Mouse (Mus musculus) spleen, embryonic (tissue): ENCODE measurements around the gene Coro2a.
"Not testable (repeated sequence)": the region's sequence is repeated elsewhere in the genome, so short reads cannot be mapped to it uniquely, and the experiment has no call there.

ENCODE experiments used
- CTCF ChIA-PET: fragments of 350-600 bp; sonication (Branson Sonifier 250); formaldehyde crosslinking; loops from one replicate; lab custom pipeline; 2022; lab: Charles Lee

The Coro2a gene

GRCm38 (mm10) chr4:46601844-46602423 is at the start of gene Coro2a:
Gene Coro2a, minus strand, starts transcription at chr4:46602202.
- CTCF ChIA-PET = interaction anchor here (0.6 to 1.6 kb wide), 4 partner anchors 11 to 56 kb away, joined by 3 to 8 read pairs (median 4); no protein-coding TSS in a partner anchor

- CTCF ChIA-PET = interaction anchor here (0.6 kb wide), 1 partner anchor 1201 kb away, joined by 16 read pairs; no protein-coding TSS in a partner anchor
Observed at GRCm38 (mm10) chr4:46650086-46650753, 48.2 kb upstream of the Coro2a start, which contains the start of gene Tbc1d2. Gene Tbc1d2, minus strand, starts transcription at chr4:46650209.

GRCm38 (mm10) chr4:46649161-46649560 is 47.2 kb upstream of the Coro2a start:
- CTCF ChIA-PET = interaction anchor here (0.6 kb wide), 1 partner anchor 402 kb away, joined by 3 read pairs; no protein-coding TSS in a partner anchor

- CTCF ChIA-PET = no interaction called here
Observed at GRCm38 (mm10) chr4:46643676-46644112, 41.7 kb upstream of the Coro2a start.

- CTCF ChIA-PET = no interaction called here
Observed at GRCm38 (mm10) chr4:46642924-46643675, 41.1 kb upstream of the Coro2a start.

GRCm38 (mm10) chr4:46641283-46641682 is 39.3 kb upstream of the Coro2a start:
- CTCF ChIA-PET = no interaction called here

GRCm38 (mm10) chr4:46639866-46640265 is 37.9 kb upstream of the Coro2a start:
- CTCF ChIA-PET = no interaction called here

GRCm38 (mm10) chr4:46637250-46637649 is 35.2 kb upstream of the Coro2a start:
- CTCF ChIA-PET = not testable (repeated sequence)

GRCm38 (mm10) chr4:46635702-46636430 is 33.9 kb upstream of the Coro2a start:
- CTCF ChIA-PET = no interaction called here

- CTCF ChIA-PET = no interaction called here
Observed at GRCm38 (mm10) chr4:46634881-46635280, 32.9 kb upstream of the Coro2a start.

- CTCF ChIA-PET = interaction anchor here (0.6 to 0.7 kb wide), 2 partner anchors 22 to 186 kb away, joined by 3 to 6 read pairs; no protein-coding TSS in a partner anchor
Observed at GRCm38 (mm10) chr4:46633565-46633964, 31.6 kb upstream of the Coro2a start.

GRCm38 (mm10) chr4:46632465-46632864 is 30.5 kb upstream of the Coro2a start:
- CTCF ChIA-PET = no interaction called here

GRCm38 (mm10) chr4:46630390-46630789 is 28.4 kb upstream of the Coro2a start:
- CTCF ChIA-PET = no interaction called here

- CTCF ChIA-PET = no interaction called here
Observed at GRCm38 (mm10) chr4:46628873-46629272, 26.9 kb upstream of the Coro2a start.

GRCm38 (mm10) chr4:46628081-46628480 is 26.1 kb upstream of the Coro2a start:
- CTCF ChIA-PET = no interaction called here

- CTCF ChIA-PET = no interaction called here
Observed at GRCm38 (mm10) chr4:46625101-46625500, 23.1 kb upstream of the Coro2a start.

GRCm38 (mm10) chr4:46623007-46623406 is 21.0 kb upstream of the Coro2a start:
- CTCF ChIA-PET = no interaction called here

GRCm38 (mm10) chr4:46620946-46621345 is 18.9 kb upstream of the Coro2a start:
- CTCF ChIA-PET = interaction anchor here (0.6 kb wide), 1 partner anchor 34 kb away, joined by 7 read pairs; no protein-coding TSS in a partner anchor

- CTCF ChIA-PET = interaction anchor here (0.6 to 1.2 kb wide), 2 partner anchors 9 to 25 kb away, joined by 4 to 6 read pairs; no protein-coding TSS in a partner anchor
Observed at GRCm38 (mm10) chr4:46620330-46620729, 18.3 kb upstream of the Coro2a start.

- CTCF ChIA-PET = interaction anchor here (1.1 kb wide), 1 partner anchor 12 kb away, joined by 4 read pairs; no protein-coding TSS in a partner anchor
Observed at GRCm38 (mm10) chr4:46618196-46618817, 16.3 kb upstream of the Coro2a start.

GRCm38 (mm10) chr4:46617408-46617807 is 15.4 kb upstream of the Coro2a start:
- CTCF ChIA-PET = interaction anchor here (0.5 to 1.3 kb wide), 4 partner anchors 9 to 92 kb away, joined by 3 to 6 read pairs (median 3); no protein-coding TSS in a partner anchor
